Mouse (Mus musculus) kidney, postnatal 25 days (tissue): ENCODE data around the gene Stk10.

Experiments used
- DNase-seq, 2 experiments: peaks; one replicate each; pipeline ENCODE4 v3.0.0; 2021; ENCODE audit warnings: mixed read lengths in 2 of 2

The Stk10 gene

GRCm38 (mm10) chr11:32527006-32527405 is 6.1 kb upstream of the Stk10 start:
- DNase-seq: no peak

GRCm38 (mm10) chr11:32530151-32530550 is 3.0 kb upstream of the Stk10 start:
- no peak for DNase-seq

GRCm38 (mm10) chr11:32531871-32532764 is 987 bp upstream of the Stk10 start, which contains the start of gene Efcab9:
Efcab9 (minus strand) TSS chr11:32532081.
- no peak for DNase-seq

- DNase-seq: peak; percentile 60 to 69
Measured at GRCm38 (mm10) chr11:32533482-32534261, 567 bp downstream of the Stk10 start.

- no peak for DNase-seq
Measured at GRCm38 (mm10) chr11:32534453-32535075, 1.5 kb downstream of the Stk10 start.

DNA sequence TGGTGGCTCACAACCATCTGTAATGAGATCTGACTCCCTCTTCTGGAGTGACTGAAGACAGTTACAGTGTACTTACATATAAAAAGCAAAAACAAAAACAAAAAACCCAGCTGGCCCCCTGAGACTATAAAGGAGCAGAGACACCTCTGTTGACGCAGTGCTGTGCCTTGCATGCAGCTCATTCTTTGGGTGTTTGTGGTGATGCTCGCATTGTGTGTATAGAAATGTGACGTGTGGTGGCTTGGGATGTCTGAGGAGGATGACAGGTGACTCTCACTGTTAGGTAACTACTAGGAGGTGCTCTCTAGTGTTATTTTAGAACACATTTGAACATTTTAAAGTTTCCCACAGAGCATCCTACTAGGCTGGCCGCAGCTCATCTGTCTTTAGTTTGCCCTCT is 2.5 kb downstream of the Stk10 start:
- DNase-seq: no peak

DNA sequence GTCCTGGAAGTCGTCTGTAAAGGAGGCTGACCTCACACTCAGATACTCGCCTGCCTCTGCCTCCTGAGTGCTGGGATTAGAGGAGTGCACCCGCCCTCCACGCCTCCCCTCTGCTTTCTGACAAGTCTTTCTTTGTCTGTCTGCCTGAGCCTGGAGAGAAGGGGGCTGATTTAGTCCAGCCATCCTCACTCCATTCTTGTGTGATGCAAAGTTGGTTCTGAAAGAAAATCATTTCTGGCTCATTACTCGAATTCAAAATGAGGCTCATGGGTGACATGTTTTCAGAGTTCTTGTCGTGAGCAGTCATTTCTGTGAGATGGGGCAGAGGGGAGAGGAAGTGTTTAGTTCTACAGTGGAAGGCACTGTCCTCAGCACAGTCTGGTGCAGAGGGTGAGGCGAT is 3.8 kb downstream of the Stk10 start:
- no peak for DNase-seq

- peak; percentile 60 to 74 for DNase-seq
Measured at GRCm38 (mm10) chr11:32538435-32538834, 5.3 kb downstream of the Stk10 start.

GRCm38 (mm10) chr11:32538846-32539245 is 5.7 kb downstream of the Stk10 start:
- no peak for DNase-seq

GRCm38 (mm10) chr11:32539717-32540116 is 6.6 kb downstream of the Stk10 start:
- peak in 1 of 2 experiments; percentile 22 for DNase-seq

DNA sequence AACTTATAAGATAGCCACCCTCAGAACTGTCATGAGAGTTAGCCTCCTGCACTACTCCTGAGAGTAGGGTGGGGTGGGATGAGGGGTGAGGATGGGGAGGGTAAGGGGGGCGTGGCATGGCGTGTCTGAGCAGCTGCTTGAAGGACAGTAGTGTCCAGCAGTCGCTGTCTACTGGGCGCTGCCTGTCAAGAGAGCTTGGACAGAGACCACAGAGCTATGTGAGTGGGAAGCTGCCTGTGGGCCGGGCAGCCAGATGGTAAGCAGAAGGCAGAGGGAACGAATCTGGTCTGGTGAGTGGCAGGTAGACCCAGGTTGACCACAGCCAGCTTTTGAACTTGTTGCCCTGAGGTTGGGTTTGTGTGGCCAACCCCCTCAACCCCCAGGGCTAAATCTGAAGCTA is 7.4 kb downstream of the Stk10 start:
- DNase-seq: peak in 1 of 2 experiments; percentile 21

DNA sequence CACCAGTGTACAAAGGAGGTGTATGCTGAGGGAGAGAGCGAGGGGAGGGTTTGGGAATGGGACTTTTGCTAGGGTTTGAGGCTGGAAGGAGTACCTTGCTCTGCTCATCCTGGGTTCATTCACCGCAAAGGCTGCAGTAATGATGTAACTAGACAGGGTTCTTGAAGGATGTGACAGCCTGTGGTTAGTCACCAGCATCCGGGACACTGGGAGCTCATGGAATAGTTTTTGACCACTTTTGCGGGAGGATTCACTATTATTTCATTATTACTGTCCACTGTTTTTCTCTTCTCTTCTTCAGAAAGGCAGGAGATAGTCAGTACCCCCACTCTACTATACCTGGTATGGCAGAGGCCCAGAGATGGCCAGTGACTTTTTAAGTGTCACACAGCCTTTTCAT is 9.1 kb downstream of the Stk10 start:
- DNase-seq: no peak

- DNase-seq: peak in 1 of 2 experiments; percentile 49
Measured at GRCm38 (mm10) chr11:32542687-32543411, 9.7 kb downstream of the Stk10 start.

DNA sequence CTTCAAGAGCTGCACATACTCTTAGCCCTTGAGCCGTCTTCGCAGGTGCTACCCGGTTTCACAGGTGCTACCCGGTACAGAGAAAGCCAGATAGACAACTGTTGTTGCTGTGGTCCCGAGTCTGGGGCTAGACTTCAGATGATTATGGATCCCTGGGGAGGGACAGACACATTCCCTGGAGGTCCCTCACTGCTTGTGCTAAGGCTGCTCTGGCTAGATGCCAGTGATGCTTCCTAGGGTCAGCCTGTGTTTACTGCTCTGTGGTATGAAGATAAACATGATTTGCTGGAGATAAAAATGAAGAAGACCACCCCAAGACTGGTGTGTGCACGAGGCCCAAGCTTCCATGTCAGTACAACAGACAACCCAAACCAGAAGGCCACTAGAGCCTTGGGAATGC is 10.9 kb downstream of the Stk10 start:
- DNase-seq: peak; percentile 62 to 65

DNA sequence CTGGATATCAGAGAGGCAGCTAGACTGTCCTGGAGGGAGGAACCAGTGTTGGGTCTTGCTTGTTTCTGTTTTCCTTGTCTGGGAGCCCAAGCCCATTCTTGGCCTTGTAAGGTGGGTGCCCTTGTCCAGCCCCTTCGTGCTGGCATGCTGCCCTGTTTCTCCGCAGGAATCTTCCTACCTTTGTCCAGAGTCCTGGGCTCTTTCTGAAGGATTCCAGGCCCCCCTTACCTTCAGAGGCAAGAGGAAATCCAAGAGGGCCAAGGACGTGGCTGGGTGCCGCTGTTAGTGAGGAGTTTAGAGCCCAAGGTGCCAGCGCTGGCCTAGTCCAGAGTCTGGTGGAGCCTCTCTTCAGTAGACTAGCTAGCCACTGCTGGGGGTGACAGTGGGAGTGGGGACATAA is 11.4 kb downstream of the Stk10 start:
- DNase-seq: no peak

DNA sequence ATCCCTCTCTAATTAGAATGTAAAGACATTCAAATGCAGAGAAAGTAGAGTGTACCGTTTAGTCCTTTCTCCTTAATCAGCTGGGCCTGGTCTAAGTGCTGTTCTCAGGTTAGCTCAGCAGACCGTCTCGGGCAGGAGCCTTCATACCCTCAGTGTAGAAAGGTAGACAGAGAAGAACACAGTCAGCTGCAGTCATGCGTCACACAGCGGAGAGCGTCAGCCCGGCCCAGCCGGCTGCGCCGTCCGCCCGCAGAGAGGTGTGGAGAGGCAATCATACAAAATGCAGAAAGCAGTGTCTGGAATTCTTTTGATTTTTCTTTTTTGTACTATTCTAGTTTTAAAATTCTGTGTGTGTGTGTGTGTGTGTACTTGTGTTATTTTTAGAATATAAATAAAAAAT is 12.5 kb downstream of the Stk10 start:
- DNase-seq: no peak

- DNase-seq: peak; percentile 33 to 61
Measured at GRCm38 (mm10) chr11:32546483-32546882, 13.4 kb downstream of the Stk10 start.

GRCm38 (mm10) chr11:32547391-32547947 is 14.4 kb downstream of the Stk10 start:
- no peak for DNase-seq

DNA sequence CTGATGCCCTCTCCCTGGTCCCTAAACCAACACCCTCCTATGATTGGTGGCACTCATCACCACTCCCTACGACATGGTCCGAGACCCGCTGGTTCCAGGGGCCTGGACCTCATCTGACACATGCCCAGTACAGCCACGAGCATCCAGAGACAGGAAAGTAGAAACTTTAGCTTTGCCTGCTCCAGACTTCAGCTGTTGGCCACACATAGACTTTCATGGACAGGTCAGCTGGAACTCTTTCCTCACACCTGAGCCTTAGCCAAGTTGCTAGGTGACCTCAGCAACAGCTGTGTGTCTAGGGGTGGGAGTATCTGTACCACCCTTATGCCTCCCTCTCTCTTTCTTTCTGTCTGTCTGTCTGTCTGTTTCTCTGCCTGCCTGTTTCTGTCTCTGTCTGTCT is 15.1 kb downstream of the Stk10 start:
- no peak for DNase-seq

- no peak for DNase-seq
Measured at GRCm38 (mm10) chr11:32549236-32549635, 16.1 kb downstream of the Stk10 start.

GRCm38 (mm10) chr11:32550102-32550501 is 17.0 kb downstream of the Stk10 start:
- peak in 1 of 2 experiments; percentile 25 for DNase-seq

DNA sequence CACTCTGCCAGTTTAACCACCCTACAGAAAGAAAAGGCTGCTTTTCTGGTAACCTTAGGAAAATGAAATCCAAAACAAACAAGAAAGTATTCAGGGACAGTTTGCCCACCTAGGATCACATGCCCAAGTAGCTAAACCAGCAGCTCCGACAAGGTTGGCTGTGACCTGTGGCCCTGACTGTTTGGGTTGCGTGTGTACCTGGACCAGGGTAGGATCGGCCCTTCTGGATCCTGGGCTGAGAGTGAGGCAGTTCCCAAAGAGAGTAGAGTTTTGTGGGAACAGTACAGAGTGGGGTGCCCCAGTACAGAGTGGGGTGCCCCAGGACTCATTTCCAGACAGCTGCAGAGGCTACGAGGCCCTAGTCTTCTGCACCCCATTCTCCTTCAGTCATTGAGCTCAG is 18.0 kb downstream of the Stk10 start:
- DNase-seq: no peak
